Mouse (Mus musculus): ENCODE measurements around the gene Txlnb.
A peak's percentile ranks its signal among the peaks of the same experiment; 100 is the strongest.
"Not testable (repeated sequence)": the region's sequence is repeated elsewhere in the genome, so short reads cannot be mapped to it uniquely, and the experiment has no call there.

The Txlnb gene

GRCm38 (mm10) chr10:17820422-17820821 is 24.4 kb downstream of the Txlnb start:
- DNase-seq (ENCODE audit: low read depth, low spot score): not testable (repeated sequence)

GRCm38 (mm10) chr10:17827391-17827790 is 31.4 kb downstream of the Txlnb start:
- DNase-seq (ENCODE audit: low read depth, low spot score): no peak

- no peak for DNase-seq (ENCODE audit: low read depth, low spot score)
These were observed 33.2 kb downstream of the Txlnb start for GRCm38 (mm10) chr10:17829205-17829604.

DNA sequence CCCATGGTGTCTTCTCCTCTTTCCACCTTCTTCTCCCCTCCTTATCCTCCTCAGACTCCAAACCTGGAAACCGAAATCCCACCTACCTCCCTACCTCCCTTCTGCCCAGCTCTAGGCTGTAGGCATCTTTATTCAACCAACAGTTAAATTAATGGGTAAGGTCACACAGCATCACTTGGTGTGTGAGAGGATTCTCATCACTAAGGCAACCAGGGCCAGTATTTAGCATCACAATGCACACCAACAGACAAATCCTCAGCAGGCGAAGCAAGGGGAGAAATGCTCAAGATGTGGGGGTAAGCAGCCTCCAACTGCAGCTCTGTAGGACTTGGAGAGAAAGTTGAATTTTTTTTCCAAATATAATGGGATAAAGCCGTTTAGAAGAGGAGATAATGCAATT is 35.0 kb downstream of the Txlnb start:
- DNase-seq (ENCODE audit: low read depth, low spot score): no peak

DNA sequence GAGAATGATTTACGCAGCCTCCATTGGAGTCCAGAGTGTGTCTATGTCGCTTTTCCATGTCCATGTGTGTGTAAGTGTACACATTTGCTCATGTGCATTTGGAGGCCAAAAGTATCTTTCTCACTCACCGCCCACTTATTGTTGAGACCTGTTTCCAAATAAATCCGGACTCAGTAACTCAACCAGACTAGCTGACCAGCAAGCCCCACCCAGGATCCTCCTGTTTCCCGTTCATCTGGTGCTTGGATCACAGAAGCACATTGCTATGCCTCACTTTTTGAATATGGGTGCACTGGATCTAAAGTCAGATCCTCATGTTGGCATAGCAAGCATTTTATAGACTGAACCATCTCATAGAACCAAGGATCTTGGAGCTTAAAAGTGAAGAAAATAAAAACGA is 39.0 kb downstream of the Txlnb start:
- no peak for DNase-seq (ENCODE audit: low read depth, low spot score)

DNA sequence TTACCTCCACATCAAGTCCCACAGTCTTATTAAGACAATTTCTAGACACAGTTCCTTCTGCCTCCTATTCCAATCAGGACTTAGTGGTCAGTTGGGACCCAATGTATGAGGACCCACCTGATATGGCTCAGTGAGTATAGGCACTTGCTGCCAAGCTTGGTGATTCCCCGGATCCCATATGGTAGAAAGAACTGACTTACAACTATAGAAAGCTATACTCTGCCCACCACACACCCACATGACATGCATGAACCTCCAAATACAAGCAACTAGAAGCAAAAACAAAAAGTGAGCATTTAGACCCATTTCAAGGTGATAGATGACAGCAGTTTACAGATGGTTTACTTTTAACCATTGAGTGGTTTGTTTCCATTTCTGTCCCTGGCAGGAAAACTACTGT is 40.2 kb downstream of the Txlnb start:
- DNase-seq (ENCODE audit: low read depth, low spot score): no peak

DNA sequence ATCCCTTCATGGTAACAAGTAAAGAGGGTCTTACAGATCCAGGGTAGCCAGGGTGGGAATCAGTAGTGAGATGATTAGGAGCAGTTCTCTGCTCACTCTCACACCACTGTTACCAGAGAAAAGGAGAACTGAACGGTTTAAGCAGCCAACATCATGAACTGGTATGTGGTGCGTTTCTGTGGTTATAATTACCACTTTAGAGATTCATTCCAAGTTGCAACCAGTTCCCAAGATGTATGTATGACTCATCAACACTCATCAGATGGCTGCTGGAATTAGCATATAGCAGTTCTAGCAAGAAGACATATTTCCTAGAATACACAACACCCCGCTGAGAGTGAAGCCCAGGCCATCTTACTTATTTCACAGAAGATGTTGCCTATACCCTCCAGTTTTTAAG is 46.0 kb downstream of the Txlnb start:
- no peak for DNase-seq (ENCODE audit: low read depth, low spot score)

- DNase-seq (ENCODE audit: low read depth, low spot score): no peak
These were observed 48.9 kb downstream of the Txlnb start for GRCm38 (mm10) chr10:17844781-17845537.

- DNase-seq (ENCODE audit: low read depth, low spot score): no peak
These were observed 61.7 kb downstream of the Txlnb start for GRCm38 (mm10) chr10:17857647-17858261.

DNA sequence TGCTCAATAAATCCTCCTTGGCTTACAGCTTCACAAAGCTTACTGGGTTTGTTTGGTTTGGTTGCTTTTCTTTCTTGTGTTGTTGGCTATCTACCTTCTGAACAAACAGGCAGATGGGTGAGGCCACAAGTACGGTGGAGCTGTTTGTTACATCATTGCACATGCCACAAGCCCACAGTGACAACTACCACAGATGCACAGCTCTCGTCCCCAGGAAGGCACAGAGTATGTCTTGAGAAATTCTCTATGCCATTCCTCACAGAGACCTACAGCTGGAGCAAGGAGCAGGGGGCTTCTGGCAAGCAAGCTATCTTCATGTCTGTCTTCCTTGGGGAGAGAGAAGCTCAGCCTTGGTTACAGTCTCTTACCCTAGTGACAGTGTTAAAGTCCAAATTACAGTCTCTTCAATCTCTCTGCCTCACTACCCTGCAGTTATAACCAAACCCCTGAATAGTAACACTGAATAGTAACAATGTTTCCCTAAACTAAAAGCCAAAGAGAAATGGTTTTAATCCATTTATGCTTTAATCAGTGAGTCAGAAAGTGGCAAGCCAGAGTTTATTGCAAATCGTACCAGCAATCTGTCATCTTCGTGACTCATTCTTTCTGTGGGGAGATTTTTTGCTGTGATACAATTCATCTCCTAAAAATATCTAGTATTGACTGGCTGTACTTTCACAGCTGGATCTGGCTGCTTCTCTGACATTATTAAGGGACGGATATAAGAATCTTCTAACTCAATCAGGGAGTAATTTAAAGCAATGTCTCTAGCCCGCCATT is 64.9 kb downstream of the Txlnb start:
- DNase-seq (ENCODE audit: low read depth, low spot score): no peak

DNA sequence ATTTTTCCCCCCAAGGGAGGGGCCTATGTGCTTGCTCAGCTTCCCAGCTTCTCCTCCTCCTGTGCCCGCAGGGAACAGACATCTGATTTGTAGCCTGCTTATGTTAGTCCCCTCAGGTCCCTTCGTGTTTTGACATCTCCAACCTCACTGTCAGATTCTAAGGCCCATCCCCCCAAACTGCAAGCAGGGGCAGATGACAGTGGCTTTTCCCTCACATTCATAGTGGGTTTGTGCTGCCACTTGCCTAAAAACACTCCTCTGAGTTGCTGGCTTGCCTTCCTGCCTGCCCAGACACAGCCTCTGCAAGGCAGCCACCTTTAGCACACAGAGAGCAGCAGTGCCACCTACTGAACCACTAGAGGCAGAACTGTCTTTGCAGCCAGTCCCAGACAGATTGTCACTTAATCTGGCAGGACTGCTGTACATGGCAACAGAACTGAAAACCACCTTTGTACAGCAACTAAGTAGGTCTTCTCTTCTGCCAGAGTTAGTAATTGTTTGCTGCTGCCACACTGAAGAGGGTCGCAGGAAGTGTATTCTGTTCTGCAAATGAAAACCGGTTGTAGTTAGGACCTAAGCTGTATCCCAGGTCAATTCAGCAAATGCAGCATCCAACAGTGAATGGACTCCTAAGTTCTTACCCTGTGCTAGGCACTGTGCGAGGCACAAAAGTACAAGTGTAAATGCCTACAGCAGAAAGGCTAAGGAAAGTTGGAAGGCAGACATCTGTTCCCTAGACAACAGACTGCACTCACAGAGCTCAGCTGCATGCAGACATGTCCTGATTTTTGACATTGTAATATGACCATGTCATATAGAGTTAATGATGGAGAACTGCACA is 74.0 kb downstream of the Txlnb start:
- DNase-seq (ENCODE audit: low read depth, low spot score): peak; percentile 51

GRCm38 (mm10) chr10:17878002-17878919 is 82.2 kb downstream of the Txlnb start:
- no peak for DNase-seq (ENCODE audit: low read depth, low spot score)

DNA sequence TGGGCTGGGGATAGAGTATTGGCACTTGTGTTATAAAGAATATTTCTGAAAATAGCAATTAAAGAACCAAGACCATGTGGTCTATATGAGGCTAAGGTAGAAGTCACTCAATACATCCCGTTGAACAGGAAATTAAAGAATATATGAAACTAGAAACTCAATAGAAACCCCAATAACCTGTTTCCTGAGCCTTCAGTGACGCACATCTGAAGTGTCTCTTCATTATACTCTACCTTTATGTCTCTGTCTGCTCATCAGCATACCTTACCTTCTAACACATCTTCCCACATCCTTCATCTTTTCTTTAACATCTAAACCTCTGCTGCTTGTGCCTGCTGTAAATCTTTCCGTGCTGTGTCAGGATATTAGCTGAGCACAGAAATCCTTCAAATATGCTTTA is 84.0 kb downstream of the Txlnb start:
- DNase-seq (ENCODE audit: low read depth, low spot score): no peak

DNA sequence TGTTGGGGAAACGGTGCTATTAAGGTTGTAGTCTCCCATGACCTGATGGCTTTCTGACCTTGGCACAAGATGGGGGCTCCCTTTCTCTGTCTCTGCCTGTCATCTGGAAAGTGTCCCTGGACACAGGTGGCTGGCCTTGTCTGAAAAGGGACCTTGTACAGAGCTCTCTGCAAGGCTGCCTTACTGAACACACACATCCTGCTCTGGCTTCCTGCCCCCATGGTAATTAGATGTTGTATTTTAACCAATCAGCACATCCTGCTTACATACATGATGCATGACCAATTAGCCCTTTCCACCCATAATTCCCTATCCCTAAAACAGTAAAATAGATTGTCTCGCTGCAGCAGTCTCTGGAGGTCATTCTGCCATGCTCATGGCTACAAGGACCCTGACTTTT is 84.7 kb downstream of the Txlnb start:
- no peak for DNase-seq (ENCODE audit: low read depth, low spot score)

All from brain, embryonic 18.5 days (tissue).